Mouse (Mus musculus): Measurements from ENCODE around the gene Neurog1. TPM values are rescaled to one million over a fixed set of nuclear protein-coding genes. Genes with fewer than 3 reads are reported as not detected.

The Neurog1 gene
- total RNA-seq, 1 experiment from 2014 or later = not detected

- no peak for ATAC-seq (replicated peaks; ENCODE audit: low read depth, poor library complexity, severe bottlenecking)
Measured at GRCm38 (mm10) chr13:56259021-56259925, 7.3 kb upstream of the Neurog1 start.

DNA sequence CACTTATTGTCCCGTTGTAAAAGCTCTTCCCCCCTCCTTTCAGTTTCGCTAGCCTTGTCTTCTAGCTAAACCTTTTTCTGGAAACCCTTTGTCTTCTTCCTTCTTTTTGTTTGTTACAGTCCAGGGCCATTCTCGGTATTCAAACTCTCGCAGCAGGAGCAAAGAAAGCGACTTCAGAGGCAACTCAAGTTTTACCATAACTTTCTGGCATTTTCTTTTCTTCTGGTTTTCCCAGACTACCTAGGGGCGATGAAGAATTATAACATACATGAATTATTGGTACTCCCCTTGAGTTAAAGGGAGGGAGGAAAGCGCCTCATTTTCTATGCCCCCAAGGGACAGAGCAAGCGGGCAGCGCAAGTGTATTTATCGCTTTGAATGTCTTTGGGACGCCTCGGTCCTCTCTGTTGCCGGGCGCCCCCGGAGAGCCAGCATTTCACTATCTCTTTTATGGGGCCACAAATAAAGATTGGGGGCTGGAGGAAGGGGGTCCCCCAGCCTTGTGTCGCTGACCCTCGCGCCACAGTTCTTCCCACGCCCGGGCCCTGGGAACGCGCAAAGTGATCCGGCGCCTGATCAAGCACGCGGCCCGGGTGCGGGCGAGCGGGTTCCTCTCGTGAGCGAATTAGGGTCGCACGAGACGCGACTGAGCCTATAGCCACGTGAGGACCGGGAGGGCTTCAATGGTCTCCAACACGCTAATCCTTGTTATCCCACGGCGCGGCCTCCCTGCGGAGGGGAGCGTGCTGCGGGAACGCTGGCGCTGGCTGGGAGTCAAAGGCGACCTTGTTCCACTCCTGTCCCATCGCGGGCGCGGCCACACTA lies 6.4 kb upstream of the Neurog1 start:
- ATAC-seq (replicated peaks; ENCODE audit: low read depth, poor library complexity, severe bottlenecking) = no peak

DNA sequence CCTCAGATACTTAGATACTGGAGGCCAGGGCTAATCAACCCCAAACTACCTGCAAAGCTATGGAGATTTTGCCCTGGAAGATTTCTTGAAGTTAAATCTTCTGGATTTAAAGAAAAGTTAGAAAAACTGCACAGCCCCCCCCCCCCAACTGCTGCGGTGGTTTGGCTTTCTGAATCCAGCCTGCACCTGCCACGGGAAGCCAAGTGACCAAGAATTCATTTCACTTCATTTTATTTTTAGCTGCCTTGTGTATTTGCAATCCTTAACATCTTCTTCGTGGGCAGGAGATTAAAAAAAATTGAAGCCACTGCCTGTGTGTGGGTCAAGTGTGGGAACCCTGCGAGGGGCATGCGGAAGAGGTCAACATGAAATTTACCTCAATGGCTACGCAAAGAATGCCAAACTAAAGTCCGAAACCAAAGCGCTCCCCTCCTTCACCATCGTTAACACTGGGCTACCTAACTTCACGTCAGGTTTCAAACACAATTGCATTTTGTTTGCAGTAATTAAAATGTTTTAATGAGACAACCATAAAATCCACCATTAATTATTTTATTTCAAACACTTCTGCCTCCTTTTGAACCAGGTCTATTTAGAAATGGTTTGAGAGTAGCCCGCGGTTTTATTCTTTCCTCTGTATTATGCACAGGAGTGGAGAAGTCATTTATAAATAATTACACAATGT lies 5.6 kb upstream of the Neurog1 start:
- ATAC-seq (replicated peaks; ENCODE audit: low read depth, poor library complexity, severe bottlenecking) = no peak

DNA sequence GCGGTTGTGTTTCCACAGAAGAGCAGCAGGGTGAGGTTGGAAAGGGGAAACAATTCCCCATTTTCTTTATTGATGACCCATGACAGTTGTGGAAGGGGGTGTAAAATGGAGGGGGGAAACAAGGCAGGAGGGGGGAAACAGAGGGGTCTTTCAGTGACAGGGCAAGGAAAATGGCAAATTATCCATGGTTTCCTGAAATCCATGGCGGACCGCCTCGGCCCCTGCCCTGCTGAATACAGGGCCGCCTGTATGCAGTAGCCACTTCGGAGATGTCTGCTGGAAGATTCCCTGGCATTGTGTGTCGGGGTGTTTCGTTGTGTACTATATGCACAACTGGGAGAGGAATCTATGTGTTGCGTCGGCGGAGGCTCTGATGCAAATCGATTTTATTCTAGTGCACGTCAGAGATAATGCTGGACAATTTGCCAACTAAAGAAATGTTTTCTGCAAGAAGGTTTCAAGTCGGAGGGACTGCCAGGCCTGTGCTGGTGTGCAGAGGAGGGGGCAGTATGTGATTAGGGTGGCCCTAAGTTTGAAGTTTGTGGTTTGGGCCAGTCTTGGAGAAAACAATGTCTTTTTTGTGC lies 4.8 kb upstream of the Neurog1 start:
- no peak for ATAC-seq (replicated peaks; ENCODE audit: low read depth, poor library complexity, severe bottlenecking)

- ATAC-seq (replicated peaks; ENCODE audit: low read depth, poor library complexity, severe bottlenecking) = no peak
Measured at GRCm38 (mm10) chr13:56253379-56253778, 1.4 kb upstream of the Neurog1 start.

GRCm38 (mm10) chr13:56252783-56253182 lies 820 bp upstream of the Neurog1 start:
- no peak for ATAC-seq (replicated peaks; ENCODE audit: low read depth, poor library complexity, severe bottlenecking)

DNA sequence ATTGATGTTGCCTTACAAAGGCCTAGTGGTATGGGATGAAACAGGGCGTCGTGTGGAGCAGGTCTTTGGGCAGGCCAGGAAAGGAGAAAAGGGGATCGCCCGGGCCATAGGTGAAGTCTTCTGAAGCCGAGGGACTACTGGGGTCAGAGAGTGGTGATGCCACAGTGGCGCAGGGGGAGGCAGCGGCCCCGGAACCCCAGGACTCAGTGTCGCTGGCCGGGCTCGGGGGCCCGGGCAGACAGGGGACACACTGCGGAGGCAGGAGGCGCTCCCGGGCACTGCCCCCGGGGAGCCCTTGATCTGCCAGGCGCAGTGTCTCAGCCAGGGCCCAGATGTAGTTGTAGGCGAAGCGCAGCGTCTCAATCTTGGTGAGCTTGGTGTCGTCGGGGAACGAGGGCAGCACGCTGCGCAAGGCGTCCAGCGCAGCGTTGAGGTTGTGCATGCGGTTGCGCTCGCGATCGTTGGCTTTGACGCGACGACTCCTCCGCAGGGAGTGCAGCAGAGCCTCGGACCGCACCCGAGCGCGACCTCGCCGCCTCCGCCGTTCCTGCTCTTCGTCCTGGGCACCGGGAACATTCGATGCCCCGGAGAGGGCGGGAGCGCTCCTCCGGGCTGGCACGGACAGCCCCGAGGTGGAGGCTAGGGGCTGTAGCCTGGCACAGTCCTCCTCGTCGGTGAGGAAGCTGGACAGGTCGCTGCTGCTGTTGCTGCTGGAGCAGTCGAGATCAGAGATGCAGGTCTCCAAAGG lies 613 bp downstream of the Neurog1 start:
- no peak for ATAC-seq (replicated peaks; ENCODE audit: low read depth, poor library complexity, severe bottlenecking)

DNA sequence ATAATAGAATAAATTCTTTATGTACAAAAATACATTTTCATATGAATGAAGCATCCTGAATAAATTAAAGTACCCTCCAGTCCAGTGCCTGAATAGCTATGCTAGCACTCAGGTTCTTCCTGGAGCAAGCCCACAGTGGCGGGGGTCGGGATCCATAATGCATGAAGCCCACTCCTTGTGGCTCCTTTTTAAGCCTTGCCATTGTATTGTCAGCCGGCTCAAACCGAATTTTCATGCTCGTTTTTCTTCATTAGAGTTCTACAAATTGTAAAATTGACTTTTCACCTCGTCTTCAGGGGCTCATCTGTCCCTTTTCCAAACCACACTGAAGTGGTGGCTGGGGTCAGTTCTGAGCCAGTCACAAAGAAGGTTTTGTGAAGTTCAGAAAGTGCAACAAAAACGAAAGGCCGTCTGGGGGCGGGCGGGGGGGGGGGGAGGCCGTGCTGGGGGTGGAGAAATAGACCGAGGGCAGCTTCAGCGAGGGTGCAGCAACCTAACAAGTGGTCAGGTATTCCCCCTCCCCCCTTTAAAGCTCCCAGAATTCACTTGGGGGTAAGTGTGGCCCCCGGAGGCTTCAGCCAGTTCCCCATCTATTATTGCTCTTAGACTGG lies 1.3 kb downstream of the Neurog1 start:
- no peak for ATAC-seq (replicated peaks; ENCODE audit: low read depth, poor library complexity, severe bottlenecking)

- no peak for ATAC-seq (replicated peaks; ENCODE audit: low read depth, poor library complexity, severe bottlenecking)
Measured at GRCm38 (mm10) chr13:56249593-56250341, 2.2 kb downstream of the Neurog1 start.

DNA sequence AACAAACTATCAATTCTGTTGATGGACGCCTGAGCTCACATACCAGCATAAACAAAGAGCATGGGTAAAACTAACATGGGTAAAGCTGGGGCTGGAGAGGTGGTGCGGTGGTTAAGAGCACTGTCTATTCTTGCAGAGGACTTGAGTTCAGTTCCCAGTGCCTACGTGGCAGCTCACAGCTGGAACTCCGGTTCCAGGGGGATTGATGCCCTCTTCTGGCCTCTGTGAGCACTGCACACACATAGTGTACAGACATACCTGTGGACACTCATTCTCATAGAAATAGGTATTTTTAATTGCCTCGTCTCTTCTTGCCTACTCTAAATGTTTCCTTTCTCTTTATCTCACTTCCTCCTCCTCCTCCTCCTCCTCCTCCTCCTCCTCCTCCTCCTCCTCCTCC lies 8.9 kb downstream of the Neurog1 start:
- no peak for ATAC-seq (replicated peaks; ENCODE audit: low read depth, poor library complexity, severe bottlenecking)

- ATAC-seq (replicated peaks; ENCODE audit: low read depth, poor library complexity, severe bottlenecking) = no peak
Measured at GRCm38 (mm10) chr13:56240012-56240770, 11.8 kb downstream of the Neurog1 start.

- no peak for ATAC-seq (replicated peaks; ENCODE audit: low read depth, poor library complexity, severe bottlenecking)
Measured at GRCm38 (mm10) chr13:56237905-56238304, 14.1 kb downstream of the Neurog1 start.

- ATAC-seq (replicated peaks; ENCODE audit: low read depth, poor library complexity, severe bottlenecking) = no peak
Measured at GRCm38 (mm10) chr13:56236194-56236593, 15.8 kb downstream of the Neurog1 start.

DNA sequence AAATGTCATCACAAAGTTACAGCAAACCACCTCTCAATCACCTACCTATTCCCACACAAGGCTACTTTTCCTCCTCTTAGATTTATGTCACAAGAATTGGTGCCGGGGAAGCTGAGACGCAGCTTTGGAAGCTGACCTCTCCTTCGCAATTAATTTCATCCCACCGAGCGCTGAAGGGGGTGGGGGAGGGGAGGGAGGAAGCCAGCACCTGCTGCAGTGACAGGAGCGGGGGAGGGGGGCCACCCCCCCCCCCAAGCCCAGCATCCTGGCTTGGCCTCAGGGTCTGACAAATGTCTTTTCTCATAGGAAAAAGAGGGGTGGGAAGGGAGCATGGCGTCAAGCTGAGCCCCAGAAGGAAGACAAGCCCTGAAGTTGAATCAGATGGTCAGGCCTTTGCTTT lies 23.2 kb downstream of the Neurog1 start:
- no peak for ATAC-seq (replicated peaks; ENCODE audit: low read depth, poor library complexity, severe bottlenecking)

DNA sequence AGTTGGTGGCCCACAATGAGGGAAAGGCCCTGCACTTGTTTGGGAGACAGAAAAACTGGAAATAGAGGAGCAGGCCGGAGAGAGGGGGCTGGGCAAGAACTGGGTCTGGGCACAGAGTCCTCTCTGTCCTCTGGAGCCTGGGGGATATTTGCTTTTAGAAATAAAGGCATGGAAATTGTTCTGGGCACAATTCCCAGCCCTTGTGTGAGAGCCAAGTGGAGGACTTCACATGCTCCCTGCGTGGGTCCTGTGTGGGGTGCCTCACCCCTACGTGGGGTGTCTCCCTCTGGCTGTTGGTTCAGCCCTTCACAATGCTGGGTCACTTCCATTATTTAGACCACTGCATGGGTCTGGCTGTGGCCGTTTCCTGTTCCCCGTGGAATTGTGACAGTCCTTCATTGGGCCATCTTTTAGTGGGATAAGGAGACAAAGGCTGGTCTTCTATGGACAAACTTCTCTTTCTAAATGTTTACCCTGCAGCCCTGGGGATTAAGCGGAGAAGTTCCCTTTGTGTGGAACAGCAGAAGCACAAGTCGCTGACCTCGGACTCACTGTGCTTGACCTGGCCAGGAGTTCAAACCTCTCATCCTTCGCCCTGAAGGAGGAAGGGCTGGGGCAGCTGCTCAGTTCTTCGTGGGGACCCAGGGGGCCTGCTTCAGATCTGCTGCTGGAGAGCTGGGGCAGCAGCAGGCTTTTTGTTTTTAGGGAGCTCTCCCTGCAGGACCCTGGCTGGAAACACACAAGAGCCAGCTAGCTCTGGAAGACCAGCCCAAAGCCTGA lies 25.6 kb downstream of the Neurog1 start:
- no peak for ATAC-seq (replicated peaks; ENCODE audit: low read depth, poor library complexity, severe bottlenecking)

DNA sequence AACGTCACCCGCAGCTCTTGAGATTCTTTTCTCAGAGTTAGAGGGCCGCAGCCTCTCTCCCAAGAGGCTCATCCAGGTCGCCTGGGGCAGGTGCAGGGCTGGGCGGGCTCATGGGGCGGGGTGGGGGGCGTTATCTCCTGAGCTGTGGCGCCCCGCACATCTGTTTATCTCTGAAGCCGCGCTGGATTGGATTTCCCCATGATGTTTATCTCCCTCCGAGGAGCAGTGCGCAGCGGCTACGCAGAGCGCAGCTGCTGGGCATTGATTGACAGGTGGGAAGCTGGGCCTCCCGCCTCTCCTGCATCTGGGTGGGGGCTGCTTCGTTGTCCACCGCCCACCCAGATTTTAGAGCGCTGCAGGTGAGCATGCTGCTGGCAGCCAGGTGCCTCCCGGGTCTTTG lies 28.3 kb downstream of the Neurog1 start:
- ATAC-seq (replicated peaks; ENCODE audit: low read depth, poor library complexity, severe bottlenecking) = no peak

DNA sequence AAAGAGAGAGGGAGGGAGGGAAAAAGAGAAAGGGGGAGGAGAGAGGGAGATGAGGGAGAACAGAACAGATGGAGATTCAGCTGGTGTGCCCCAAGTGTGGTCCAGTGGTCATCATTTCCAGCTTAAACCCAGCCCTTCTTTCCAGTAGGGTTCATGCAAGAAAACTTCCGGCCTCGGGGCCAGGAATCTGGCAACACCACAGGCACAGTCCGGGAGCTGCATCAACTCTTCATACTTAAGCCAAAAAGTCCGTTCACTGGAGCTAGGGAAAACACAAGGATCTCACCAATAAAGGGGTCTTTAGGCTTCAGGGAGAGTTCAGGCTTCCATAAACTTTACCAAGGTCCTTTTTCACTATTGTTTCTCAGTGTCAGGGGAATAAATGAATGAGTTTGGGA lies 29.1 kb downstream of the Neurog1 start:
- no peak for ATAC-seq (replicated peaks; ENCODE audit: low read depth, poor library complexity, severe bottlenecking)

Data from common myeloid progenitor, adult 5-6 weeks (primary cell).